Mouse (Mus musculus): Measurements from ENCODE around the gene Jdp2.

Gene Jdp2

GRCm38 (mm10) chr12:85598611-85599477 lies at the start of gene Jdp2:
Jdp2 (plus strand) TSS chr12:85599027.
- peak; percentile 85 for DNase-seq

GRCm38 (mm10) chr12:85549661-85550060 lies 49.2 kb upstream of the Jdp2 start:
- DNase-seq = no peak

DNA sequence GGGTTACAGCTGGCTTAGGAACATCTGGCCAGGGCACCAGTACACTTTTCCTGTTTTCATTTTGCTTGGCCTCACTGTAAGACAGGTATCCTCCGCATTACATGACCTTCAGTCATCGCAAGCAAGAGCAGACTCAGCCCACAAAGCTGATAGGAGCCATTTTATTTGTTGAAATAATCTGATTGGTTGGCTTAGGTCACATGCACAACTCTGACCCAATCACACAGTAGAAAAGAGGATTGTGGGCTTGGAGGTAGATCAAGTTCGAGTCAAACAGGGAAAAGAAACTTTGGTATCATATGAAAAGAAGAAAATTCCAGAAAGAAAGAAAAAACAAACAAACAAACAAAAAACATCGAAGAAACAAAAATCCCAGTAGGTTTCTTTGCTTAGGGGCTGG lies 48.4 kb upstream of the Jdp2 start:
- no peak for DNase-seq

DNA sequence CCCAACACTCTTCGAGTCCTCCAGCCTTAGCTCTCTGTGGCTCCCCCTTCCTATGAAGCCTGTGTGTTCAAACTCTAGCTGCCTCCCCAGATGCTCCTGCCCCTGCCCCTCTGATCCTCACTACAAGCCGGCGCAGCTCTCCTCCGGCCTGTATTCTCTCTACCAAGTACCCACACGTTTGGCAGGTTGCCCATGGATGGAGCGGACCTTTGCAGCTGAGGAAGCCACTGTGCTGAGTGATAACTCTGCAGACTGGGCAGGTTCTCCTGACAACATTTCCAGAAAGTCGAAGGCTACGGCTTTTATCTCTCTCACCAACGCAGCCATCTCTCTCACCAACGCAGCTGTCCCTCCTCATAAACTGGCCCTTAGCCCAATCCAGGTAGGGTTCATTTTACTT lies 39.5 kb upstream of the Jdp2 start:
- DNase-seq = no peak

DNA sequence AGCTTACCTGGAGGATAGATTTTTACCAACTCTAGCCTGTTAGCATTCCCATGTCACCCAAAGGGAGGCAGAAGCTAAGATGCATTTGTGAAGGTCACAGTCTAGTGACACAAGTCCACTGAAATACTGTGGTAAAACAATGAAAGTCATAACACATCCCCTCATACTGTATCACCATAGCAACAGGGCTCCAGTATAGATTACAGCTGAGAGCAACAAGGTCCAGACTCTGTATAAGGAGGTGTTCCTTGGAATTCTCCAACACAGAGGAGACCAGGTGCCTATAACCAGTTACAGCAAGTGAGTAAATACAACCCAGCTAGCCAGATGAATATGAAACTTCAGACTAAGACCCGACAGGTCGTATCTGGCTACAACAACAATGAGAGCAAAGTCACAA lies 33.4 kb upstream of the Jdp2 start:
- DNase-seq = no peak

GRCm38 (mm10) chr12:85568298-85568697 lies 30.5 kb upstream of the Jdp2 start:
- DNase-seq = no peak

- DNase-seq = no peak
Measured at GRCm38 (mm10) chr12:85569393-85570157, 29.3 kb upstream of the Jdp2 start.

DNA sequence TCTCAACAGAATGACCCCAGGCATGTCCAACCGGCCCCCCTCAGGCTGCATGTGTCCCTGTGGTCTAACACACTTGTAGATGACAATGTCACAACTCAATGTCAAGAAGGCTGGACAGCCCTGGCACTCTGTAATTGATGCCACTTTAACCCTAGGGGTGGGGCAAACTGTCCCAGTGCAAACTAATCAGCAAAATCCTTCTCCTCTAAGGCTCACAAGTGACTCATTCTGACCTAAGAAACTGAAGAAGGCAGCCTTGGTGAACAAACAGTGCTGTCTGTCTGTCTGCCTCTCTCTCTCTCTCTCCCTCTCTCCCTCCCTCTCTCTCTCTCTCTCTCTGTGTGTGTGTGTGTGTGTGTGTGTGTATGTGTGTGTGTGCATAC lies 28.7 kb upstream of the Jdp2 start:
- DNase-seq = no peak

DNA sequence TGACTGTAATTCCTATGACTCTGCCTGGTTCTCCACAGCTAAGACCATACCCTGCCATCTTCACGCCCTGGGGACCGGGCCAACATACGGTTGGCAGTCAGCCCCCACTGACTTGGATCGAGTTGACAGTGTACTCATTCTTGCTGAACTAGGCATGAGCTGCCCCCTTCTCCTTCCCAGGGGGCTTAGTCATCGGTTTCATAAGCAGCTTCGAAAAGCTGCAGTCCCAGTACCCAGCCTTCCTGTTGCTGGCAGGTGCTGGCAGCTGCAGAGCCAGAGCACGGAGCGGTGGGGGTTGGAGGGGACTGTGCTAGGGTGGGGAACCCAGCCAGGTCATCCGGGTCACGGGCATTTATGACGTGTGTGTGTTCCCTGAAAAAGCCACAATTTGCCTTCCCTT lies 27.5 kb upstream of the Jdp2 start:
- DNase-seq = no peak

DNA sequence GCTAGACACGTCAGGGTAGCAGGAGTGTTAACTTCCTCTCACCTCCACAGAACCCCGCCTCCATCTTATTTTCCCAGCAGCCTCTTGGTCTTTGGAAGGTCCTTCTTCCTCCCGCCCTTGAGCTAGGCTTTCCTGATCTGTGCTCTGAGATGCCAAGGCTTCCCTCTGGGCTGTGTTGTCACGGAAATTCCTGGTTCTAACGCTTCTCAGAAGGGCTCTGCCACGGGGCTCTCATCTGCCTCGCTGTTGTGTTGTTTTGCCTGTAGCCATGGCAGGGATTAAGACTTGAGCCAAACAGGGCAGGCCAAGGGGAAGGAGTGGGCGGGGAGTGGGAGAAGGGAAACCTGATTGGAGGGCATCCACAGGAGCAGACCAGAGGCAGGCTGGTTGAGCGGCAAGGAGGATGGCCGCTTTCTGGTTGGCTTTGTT lies 26.8 kb upstream of the Jdp2 start:
- DNase-seq = peak; percentile 41

- DNase-seq = no peak
Measured at GRCm38 (mm10) chr12:85574806-85575495, 23.9 kb upstream of the Jdp2 start.

- no peak for DNase-seq
Measured at GRCm38 (mm10) chr12:85575496-85575840, 23.4 kb upstream of the Jdp2 start.

- no peak for DNase-seq
Measured at GRCm38 (mm10) chr12:85581261-85582066, 17.4 kb upstream of the Jdp2 start.

GRCm38 (mm10) chr12:85582067-85582316 lies 16.8 kb upstream of the Jdp2 start:
- no peak for DNase-seq

DNA sequence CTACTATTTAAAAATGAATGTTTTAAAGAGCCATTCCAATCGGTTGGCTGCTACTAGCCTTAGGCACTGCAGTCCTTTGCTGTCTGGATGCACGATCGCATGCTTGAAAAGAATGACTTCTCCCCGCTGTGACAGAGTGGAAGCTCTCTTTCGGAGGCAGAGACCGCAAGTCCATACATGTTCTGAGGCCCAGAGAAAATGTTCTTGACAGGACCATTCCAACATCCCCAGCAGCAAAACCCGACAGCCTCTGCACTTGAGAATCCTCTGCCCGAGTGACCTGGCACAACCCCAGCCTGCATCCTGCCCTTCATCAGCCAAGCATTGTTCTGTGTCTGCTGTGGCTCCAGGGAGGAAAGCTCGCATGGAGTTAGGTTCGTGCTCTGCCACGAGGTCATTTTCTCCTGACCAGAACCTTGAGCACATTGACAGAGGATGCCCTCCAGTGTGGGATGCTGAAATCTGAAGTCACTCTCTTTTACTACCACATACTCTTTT lies 13.0 kb upstream of the Jdp2 start:
- no peak for DNase-seq

DNA sequence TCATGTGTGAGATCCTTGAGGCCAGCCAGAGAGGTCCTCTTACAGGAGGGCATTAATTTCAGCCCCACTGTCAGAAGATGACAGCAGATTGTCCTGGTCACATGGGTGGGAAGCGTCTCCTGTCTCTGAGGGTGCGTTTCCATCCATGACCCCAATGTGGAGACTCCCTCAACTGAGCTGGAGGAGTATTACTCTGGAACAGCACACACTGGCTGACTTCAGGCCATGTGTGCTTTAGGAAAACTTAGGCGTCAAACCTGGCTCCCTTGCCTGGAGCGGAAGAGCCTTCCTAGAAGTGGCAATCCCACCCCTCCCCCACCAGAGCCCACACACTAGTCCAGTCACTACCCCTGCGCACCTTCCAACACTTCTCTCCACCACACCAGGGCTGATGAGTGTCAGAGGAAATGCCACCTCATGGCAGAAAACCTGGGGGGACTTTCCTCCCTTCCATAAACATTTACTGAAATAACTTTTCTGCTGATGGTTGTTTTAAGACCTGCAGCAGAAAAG lies 8.9 kb upstream of the Jdp2 start:
- DNase-seq = no peak

DNA sequence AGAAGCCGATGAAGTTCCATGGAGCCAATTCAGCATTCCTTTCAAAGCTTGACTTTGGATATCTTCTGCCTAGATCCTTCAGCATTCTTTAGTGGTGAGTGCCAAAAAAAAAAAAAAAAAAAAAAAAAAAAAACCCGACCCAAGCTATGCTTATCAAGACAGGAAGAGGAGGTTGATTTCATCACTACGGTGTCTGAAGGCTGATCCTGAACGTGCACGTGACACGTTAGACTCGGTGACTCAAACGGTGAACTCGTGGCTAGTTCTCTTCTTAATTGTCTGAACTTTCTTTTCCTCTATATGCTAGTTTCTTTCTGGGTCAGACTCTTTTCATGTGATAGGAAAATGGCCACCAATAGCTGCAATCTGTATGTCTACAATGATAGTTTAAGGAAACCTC lies 5.9 kb upstream of the Jdp2 start:
- no peak for DNase-seq

DNA sequence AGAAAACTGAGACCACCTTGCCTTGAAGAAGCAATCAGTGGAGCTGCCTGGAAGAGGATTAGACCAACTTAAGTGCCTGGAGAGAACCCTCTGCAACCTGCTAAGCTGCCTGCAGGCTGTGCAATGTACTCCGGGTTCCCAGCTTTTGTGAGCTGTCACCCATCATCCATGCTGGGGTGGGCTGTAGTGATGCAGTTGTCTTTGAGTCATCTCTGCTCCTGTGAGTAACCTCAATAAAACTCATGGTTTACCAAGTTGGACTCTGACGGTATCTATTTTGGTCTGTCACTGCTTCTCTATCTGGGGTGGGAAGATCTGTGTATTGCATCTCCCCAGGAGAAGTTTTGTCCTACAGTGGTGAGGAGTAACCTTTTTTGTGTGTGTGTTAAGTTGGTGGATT lies 4.4 kb upstream of the Jdp2 start:
- DNase-seq = no peak

- no peak for DNase-seq
Measured at GRCm38 (mm10) chr12:85598053-85598452, 774 bp upstream of the Jdp2 start.

- peak; percentile 70 for DNase-seq
Measured at GRCm38 (mm10) chr12:85599478-85600152, 788 bp downstream of the Jdp2 start.

GRCm38 (mm10) chr12:85600637-85601036 lies 1.8 kb downstream of the Jdp2 start:
- no peak for DNase-seq

- DNase-seq = peak; percentile 46
Measured at GRCm38 (mm10) chr12:85601531-85601930, 2.7 kb downstream of the Jdp2 start.

All from cerebellum, adult 11-12 months (tissue).